Mouse (Mus musculus): ENCODE results near the gene Arl13b. TPM values are rescaled to one million over a fixed set of nuclear protein-coding genes. Genes with fewer than 3 reads are reported as not detected.

Arl13b gene
- polyA plus RNA-seq (2012; ENCODE audit: low replicate concordance): 3.2 and 7.5 TPM in 2 replicates

DNA sequence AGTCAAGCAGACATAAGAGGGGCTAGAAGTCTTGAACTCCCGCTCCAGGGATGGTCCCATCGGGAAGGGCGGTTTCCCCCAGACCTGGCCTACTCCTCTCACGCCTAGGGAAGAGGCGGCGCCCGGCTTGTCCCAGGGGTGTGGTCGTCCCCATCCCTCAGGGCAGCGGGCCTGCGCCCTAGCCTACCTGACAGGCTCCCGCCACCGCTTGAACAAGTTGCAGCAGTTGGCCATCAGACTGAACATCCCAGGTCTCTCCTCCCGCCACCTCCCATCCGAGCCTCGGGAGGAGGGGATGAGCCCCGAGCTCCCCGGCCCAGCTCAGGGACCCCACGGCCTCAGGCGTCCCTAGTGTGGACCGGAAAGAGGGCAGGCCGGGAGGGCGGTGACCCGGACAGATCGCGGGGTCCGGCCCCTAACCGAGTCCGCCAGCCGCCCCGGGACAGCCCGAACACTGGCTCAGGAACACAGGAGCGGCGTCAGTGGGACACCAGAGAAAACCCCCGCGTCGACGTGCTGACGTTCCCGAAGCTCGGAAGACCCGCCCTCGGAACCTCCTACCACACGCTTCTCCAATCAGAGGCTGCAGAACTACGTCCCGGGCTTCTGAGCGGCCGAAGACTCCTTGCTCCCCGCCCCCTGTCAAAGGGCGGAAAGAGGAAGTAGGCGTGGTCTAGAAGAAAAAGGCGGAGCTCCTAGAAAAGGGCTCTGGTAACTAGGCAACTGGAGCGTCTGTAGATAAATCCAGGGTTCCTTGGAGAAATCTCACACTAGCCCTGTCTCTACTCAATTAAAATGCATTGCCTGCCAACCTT lies at the start of gene Arl13b:
TSS of gene Arl13b (minus strand) at position 543 of the 815 bp plus-strand sequence.

DNA sequence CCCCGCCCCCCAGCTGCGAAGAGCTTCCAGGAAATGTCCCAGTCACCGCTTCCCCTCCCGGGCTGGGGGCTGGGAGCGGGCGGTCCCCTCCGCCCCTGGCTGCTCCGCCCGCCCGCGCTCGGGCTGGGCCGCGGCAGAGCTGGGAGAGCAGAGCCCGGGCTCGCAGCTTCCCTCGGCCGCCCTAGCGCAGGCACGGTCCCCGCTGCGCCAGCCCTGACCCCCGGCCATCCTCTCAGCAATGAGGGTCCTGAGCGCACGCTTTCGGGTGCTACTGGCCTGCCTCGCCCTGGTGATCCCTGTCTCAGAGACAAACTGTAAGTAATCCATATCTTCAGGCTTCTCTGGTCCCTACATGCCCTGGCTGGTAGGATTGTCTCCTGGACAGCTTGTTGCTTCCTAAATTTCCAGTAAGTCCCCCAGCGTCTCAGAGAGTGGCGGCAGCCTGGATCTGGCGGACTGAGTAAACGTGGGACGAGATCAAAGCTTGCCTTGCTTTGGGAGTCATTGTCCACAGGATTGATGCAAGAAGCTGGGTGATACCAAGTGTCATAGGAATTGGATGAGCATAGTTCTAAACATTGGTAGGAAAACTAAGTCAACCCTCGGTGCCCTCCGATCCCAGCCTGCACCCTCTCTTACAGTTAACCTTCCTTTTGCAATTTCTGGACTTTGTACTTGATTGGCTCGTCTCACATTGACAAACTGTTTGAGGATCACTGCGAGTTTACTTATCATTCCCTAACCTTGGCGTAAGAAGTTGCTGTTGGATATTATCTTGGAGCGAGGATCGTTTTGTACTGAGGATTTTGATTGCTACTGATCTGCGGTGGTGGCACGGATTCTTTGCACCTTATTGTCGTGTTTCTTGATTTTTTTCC lies 7.6 kb upstream of the Arl13b start, which contains the start of gene Pros1:
TSS of gene Pros1 (plus strand) at position 117 of the 878 bp plus-strand sequence.

DNA sequence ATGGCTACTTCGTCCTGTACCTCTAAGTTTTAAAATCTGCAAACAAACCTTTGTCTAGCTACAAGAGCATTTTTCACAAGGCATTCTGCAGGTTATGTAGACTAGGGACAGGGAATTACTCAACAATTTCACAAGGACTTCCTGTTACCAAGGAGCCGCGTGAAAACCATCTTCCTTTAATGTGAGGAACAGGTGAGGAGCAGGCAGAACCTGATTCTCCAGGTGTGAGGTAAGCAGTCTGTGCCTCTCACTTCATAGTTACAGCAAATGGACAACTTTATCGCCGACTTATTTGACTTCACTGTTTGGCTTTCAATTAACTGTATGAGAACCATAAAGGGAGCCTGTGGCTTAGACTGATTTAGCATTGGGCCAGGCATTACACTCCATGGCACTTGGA lies 32.3 kb downstream of the Arl13b start, which contains the start of gene Stx19:
TSS of gene Stx19 (plus strand) at position 186 of the 400 bp plus-strand sequence.

DNA sequence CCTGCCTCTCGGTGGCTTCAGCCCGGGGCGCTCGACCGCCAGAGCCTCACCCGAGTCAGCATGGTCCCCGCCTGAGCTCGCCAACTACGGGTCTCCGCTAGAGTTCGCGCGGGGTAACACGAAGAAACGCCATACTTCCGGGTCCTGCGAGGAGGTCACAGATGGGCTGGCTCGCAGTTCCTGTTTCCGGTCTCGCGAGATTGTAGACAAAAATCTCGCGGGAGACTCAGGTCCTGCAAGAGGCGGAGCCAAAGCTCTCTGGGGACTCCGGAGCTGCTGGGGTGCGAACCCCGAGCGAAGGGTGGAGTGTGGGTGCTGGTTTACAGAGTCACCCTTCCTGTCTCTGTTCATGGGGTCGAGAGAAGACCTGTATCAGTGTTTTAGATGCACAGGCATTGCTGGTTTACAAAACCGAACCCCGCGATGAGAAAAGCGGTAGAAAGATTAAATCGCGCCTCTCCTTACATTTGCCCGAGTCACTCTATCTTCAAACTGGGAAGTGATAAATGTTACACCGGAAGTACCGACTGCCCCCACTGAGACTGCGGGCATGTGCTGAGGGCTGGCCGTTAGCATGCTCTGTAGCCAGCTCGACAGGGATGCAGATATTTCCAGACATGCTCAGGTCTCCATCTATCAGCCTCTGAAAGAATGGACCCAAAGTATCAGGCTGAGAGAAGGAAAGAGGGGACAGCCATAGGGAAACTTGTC lies 60.1 kb downstream of the Arl13b start, which contains the start of gene Nsun3:
TSS of gene Nsun3 (minus strand) at position 198 of the 711 bp plus-strand sequence.

Other genes with a start within 250 kb of the Arl13b start
- 1.8 and 2.2 TPM in 2 replicates for gene Nsun3, start 60.2 kb downstream of the Arl13b start, polyA plus RNA-seq (2012; ENCODE audit: low replicate concordance)
- gene Stx19, start 32.4 kb downstream of the Arl13b start, polyA plus RNA-seq (2012; ENCODE audit: low replicate concordance): not detected in 2 replicates
- 0.35 and 1.2 TPM in 2 replicates for gene Pros1, start 7.3 kb upstream of the Arl13b start, polyA plus RNA-seq (2012; ENCODE audit: low replicate concordance)